Mouse (Mus musculus) hindbrain, embryonic 15.5 days (tissue): Measurements from ENCODE around the gene Gpt2. TPM values are rescaled to one million over a fixed set of nuclear protein-coding genes. Genes with fewer than 3 reads are reported as not detected.
A peak's percentile ranks its signal among the peaks of the same experiment; 100 is the strongest.

Experiments used
- ATAC-seq: fragments of 200-750 bp; cut with Nextera tagmentation; 2 replicates; pipeline ENCODE4 v1.8.0; 2017; ENCODE audit warnings: low read depth, moderate number of reproducible peaks, moderate TSS enrichment; ENCODE audit not compliant: low FRiP score
- H3K27ac ChIP-seq: fragments of 300-500 bp; sonication (generic); replicated peaks from 2 replicates; pipeline ENCODE4 v1.5.1; 2015; ENCODE audit warnings: mild to moderate bottlenecking, inconsistent platforms
- H3K27me3 ChIP-seq: fragments of 300-500 bp; sonication (generic); 2 replicates; pipeline ENCODE4 v1.6.1; 2015; ENCODE audit warnings: control low read depth, inconsistent platforms
- H3K36me3 ChIP-seq: fragments of 300-500 bp; sonication (generic); 2 replicates; pipeline ENCODE4 v1.6.1; 2015; ENCODE audit warnings: control low read depth, inconsistent platforms
- H3K4me1 ChIP-seq: fragments of 300-500 bp; sonication (generic); replicated peaks from 2 replicates; pipeline ENCODE4 v1.6.1; 2015; ENCODE audit warnings: control low read depth, inconsistent platforms
- H3K4me2 ChIP-seq: fragments of 300-500 bp; sonication (generic); 2 replicates; pipeline ENCODE4 v1.6.1; 2015; ENCODE audit warnings: moderate library complexity, mild to moderate bottlenecking, inconsistent platforms
- H3K4me3 ChIP-seq: fragments of 300-500 bp; sonication (generic); 2 replicates; pipeline ENCODE4 v1.5.1; 2015; ENCODE audit warnings: mild to moderate bottlenecking, inconsistent platforms
- H3K9ac ChIP-seq: fragments of 300-500 bp; sonication (generic); 2 replicates; pipeline ENCODE4 v1.6.1; 2015; ENCODE audit warnings: inconsistent platforms
- H3K9me3 ChIP-seq: fragments of 300-500 bp; sonication (generic); 2 replicates; pipeline ENCODE4 v1.6.1; 2016; ENCODE audit warnings: control low read depth, inconsistent platforms
- WGBS: fragments of 180-500 bp; shearing (Covaris S2); methylation state at CpG from one replicate; pipeline ENCODE4 v1.1.7; 2015; 5-methylcytosine and 5-hydroxymethylcytosine counted together
- polyA plus RNA-seq: library from polyadenylated mRNA; unstranded; fragments of >200 nt; fragmentation: Nextera tagmentation; extraction: Ambion mirVana; gene quantifications from 2 replicates; pipeline ENCODE4 v1.2.1, GENCODE M21; 2015

Gene Gpt2
- polyA plus RNA-seq, 1 experiment from 2014 or later, result 60.1 TPM

DNA sequence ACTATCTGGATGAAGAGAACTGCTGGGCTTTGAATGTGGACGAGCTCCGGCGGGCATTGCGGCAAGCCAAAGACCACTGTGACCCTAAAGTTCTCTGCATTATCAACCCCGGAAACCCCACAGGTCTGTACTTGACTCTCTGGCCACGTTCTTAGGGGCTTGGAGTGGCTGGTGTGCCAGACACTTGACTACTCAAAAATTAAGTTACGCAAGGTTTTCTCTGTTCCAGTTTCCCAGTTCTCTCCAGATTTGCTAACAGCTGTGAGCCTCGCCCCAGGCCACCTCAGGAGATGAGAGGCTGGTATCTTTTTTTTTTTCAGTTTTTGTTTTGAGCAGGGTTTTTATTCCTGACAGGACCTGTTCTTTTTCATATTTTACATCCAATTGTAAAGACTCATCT is 19.9 kb downstream of the Gpt2 start:
- H3K27me3 ChIP-seq, result no peaks in the 10 kb centered on the region
- H3K4me1 ChIP-seq, result 0 out of 2 replicates have a peak, but pooled peaks cover 4% of the 10 kb centered on the region
- H3K27ac ChIP-seq, result peak overlapping the region; percentile 43; the same call in 1 of the 2 replicates
- no peak for ATAC-seq
- no peak overlapping the region for H3K4me2 ChIP-seq
- H3K9me3 ChIP-seq, result no peaks in the 10 kb centered on the region
- H3K4me3 ChIP-seq, result no peak overlapping the region
- H3K36me3 ChIP-seq, result peaks cover 77% of the 10 kb centered on the region
- no peak overlapping the region for H3K9ac ChIP-seq
- 91% methylated on average over 8 of the region's 8 CpGs for WGBS

DNA sequence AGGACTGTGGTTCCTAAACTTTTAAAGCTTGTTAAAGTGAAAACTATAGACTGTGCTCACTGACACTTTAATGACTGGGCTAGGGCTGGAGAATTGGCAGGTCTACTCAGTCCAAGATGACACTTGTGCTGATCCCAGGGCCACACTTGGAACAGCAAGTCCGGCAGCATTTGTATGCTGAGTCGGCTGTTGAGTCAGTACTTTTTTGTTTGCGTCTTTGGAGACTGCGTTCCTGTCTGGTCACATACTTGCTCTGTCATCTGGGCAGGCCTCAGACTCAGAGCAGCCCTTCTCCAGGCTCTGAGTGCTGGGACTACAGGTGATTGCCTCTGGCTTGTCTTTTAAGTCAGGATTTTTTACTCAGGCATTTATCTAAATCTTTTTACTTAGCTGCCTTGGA is 20.9 kb downstream of the Gpt2 start:
- Histone ChIP-seq H3K9me3 (no peaks in the 10 kb centered on the region), H3K4me1 (0 out of 2 replicates have a peak, but pooled peaks cover 4% of the 10 kb centered on the region), H3K27me3 (no peaks in the 10 kb centered on the region), H3K36me3 (peaks cover 76% of the 10 kb centered on the region), H3K4me3 (no peak overlapping the region), H3K9ac (no peak overlapping the region), H3K4me2 (no peak overlapping the region), H3K27ac (peak overlapping the region; percentile 43)
- no peak for ATAC-seq
- 65% methylated on average over 4 of the region's 4 CpGs for WGBS

DNA sequence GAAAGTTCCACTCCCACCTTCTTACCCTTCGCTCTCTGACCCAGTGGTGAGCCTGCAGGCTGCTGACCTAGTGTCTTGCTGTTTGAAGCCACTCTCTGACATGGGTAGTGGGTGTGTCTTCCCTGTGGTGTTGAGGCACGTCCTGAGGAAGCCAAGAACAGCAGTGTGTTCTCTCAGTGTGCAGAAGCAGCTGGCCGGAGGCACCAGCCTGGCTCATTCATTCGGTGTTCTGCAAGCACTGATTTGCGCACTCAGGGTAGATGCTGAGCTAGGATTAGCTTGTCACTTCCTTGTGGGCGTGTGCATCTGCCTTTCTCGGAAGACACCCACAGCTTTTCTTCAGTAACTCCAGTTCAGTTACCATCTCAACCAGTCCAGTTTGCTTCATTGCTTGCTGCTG is 23.0 kb downstream of the Gpt2 start:
- 77% methylated on average over 7 of the region's 7 CpGs for WGBS
- peaks cover 75% of the 10 kb centered on the region for H3K36me3 ChIP-seq

DNA sequence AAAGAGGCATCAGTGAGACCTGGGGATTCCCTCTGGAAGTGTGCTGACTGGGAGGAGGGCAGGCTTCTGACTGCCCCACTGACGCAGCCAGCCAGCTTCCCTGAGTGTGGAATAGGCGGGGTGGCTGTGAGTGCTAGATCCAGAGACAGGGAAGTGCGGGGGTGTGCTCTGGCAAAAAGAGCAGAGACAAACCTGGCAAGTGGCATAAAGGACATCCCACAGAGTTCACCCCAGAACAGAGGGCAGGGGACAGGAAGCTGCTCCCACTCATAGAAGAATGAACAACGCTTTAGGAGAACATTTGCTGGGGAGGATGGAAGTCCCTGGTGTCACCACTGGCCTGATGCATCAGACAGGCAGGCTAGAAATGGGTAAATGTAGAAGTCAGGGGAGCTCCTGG is 25.0 kb downstream of the Gpt2 start:
- H3K4me1 ChIP-seq, result 0 out of 2 replicates have a peak, but pooled peaks cover under 1% of the 10 kb centered on the region
- 79% methylated on average over 4 of the region's 4 CpGs for WGBS
- no peaks in the 10 kb centered on the region for H3K27me3 ChIP-seq
- no peak for ATAC-seq
- no peak overlapping the region for H3K27ac ChIP-seq
- H3K9me3 ChIP-seq, result no peaks in the 10 kb centered on the region
- H3K4me2 ChIP-seq, result no peak overlapping the region
- no peak overlapping the region for H3K9ac ChIP-seq
- peaks cover 78% of the 10 kb centered on the region for H3K36me3 ChIP-seq
- no peak overlapping the region for H3K4me3 ChIP-seq

More for the DNA sequence above, 23.0 kb downstream of the Gpt2 start:
- no peak overlapping the region for H3K9ac ChIP-seq
- ATAC-seq, result no peak
- H3K4me2 ChIP-seq, result no peak overlapping the region
- no peak overlapping the region for H3K4me3 ChIP-seq
- H3K4me1 ChIP-seq, result 0 out of 2 replicates have a peak, but pooled peaks cover 4% of the 10 kb centered on the region
- no peaks in the 10 kb centered on the region for H3K9me3 ChIP-seq
- H3K27ac ChIP-seq, result no peak overlapping the region
- no peaks in the 10 kb centered on the region for H3K27me3 ChIP-seq

DNA sequence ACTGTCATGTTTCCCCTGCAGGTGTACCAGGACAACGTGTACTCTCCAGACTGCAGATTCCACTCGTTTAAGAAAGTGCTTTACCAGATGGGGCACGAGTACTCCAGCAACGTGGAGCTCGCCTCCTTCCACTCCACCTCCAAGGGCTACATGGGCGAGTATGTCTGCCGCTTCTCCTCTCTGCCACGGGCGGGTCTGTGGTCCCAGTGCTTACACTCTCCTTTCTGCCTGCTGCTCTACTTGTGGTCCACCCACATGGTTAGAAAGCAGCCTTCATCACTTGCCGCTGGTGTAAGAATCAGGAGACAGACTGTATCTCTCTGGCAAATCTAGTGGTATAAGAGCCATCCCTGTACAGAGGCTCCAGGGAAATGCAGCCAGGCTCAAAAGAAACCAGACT is 25.6 kb downstream of the Gpt2 start:
- H3K36me3 ChIP-seq, result peaks cover 81% of the 10 kb centered on the region
- H3K27me3 ChIP-seq, result no peaks in the 10 kb centered on the region
- H3K4me2 ChIP-seq, result no peak overlapping the region
- H3K9me3 ChIP-seq, result no peaks in the 10 kb centered on the region
- H3K27ac ChIP-seq, result no peak overlapping the region
- H3K4me3 ChIP-seq, result no peak overlapping the region
- no peaks in the 10 kb centered on the region for H3K4me1 ChIP-seq
- no peak overlapping the region for H3K9ac ChIP-seq
- ATAC-seq, result no peak
- WGBS, result 93% methylated on average over 10 of the region's 10 CpGs

DNA sequence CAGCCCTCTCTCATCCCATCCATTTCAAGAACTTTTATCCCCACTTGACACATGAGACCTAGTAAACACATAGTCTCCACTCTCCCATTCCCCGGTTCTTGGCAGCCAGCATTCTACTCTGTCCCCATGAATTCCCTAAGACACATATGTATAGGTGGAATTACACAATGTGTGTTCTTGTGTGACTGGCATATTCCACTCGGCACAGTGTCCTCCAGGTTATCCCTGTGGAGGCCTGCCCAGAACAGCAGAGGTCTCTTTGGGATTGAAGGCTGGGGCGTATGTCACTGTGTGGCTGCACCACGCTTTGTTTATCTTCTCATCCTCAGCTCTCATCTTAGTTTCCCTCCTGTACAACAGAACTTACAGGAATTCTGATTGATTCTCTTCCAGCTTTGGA is 28.2 kb downstream of the Gpt2 start:
- no peak overlapping the region for H3K4me3 ChIP-seq
- peaks cover 80% of the 10 kb centered on the region for H3K36me3 ChIP-seq
- H3K27me3 ChIP-seq, result no peaks in the 10 kb centered on the region
- ATAC-seq, result no peak
- WGBS, result 95% methylated on average over 4 of the region's 4 CpGs
- H3K27ac ChIP-seq, result no peak overlapping the region
- no peak overlapping the region for H3K4me2 ChIP-seq
- H3K4me1 ChIP-seq, result no peaks in the 10 kb centered on the region
- H3K9ac ChIP-seq, result no peak overlapping the region
- no peaks in the 10 kb centered on the region for H3K9me3 ChIP-seq

DNA sequence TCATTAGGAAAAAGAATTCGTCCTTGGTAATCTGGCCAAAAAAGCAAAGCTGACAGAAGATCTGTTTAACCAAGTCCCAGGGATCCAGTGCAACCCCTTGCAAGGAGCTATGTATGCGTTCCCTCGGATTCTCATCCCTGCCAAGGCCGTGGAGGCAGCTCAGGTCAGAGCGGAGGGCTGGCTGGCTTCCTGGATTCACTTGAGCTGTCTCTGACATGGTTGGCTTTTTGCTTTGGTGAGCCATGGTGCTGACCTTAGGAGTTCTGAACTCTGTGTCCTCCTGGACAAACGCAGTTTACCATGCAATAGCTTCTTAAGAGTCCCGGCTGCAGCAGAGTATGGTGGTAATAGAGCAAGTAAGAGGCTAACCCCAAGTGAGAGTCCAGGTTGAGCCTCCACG is 29.0 kb downstream of the Gpt2 start:
- ATAC-seq, result no peak
- Histone ChIP-seq H3K36me3 (peaks cover 76% of the 10 kb centered on the region), H3K27me3 (no peaks in the 10 kb centered on the region), H3K9me3 (no peaks in the 10 kb centered on the region), H3K4me2 (no peak overlapping the region), H3K4me1 (no peaks in the 10 kb centered on the region), H3K4me3 (no peak overlapping the region), H3K27ac (no peak overlapping the region), H3K9ac (no peak overlapping the region)
- 94% methylated on average over 8 of the region's 8 CpGs for WGBS

DNA sequence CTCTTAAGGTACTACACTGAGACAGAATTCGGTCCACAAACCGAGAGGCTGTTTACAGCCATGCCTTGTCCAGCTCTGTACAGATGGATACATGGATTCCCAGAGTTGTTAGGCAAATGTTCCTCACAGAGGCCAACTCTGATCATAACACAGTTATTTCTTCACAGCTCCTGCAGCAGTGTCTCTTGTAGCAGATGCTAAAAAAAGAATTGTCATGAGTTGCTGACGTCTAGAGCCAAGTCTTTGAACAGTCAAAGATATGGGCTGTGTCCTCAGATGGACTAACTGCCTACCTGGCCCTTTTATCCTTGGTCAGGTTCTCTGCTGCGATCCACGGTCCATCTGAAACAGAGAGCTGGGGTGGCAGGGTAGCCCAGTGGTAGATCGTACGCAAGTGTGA is 31.7 kb downstream of the Gpt2 start:
- H3K4me1 ChIP-seq, result no peaks in the 10 kb centered on the region
- no peak overlapping the region for H3K4me2 ChIP-seq
- ATAC-seq, result no peak
- H3K27me3 ChIP-seq, result no peaks in the 10 kb centered on the region
- H3K9ac ChIP-seq, result no peak overlapping the region
- H3K27ac ChIP-seq, result no peak overlapping the region
- H3K9me3 ChIP-seq, result no peaks in the 10 kb centered on the region
- H3K36me3 ChIP-seq, result peaks cover 61% of the 10 kb centered on the region
- 96% methylated on average over 7 of the region's 7 CpGs for WGBS
- H3K4me3 ChIP-seq, result no peak overlapping the region

DNA sequence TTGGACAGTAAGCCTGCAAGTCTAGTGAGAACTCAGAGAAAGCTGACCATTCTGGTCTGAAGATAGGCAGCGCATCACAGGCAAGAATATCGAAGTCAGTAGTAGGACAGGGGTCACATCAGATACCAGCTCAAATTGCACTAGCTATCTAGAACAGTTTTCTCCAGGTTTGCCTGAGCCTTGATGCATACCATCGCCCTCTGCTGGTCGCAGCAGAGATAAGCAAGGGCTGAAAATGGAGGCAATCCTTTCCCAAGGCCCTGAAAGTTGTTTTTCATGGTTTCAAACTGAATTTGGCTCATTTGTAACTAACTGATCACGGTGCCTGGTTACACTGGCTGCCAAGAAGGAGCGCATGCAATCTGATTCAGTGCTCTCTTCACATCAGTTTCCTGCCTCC is 33.7 kb downstream of the Gpt2 start:
- Histone ChIP-seq H3K4me3 (no peak overlapping the region), H3K9me3 (no peaks in the 10 kb centered on the region), H3K4me1 (no peaks in the 10 kb centered on the region), H3K36me3 (peaks cover 45% of the 10 kb centered on the region), H3K9ac (no peak overlapping the region), H3K27me3 (no peaks in the 10 kb centered on the region), H3K4me2 (no peak overlapping the region), H3K27ac (no peak overlapping the region)
- WGBS, result 37% methylated on average over 6 of the region's 6 CpGs
- ATAC-seq, result no peak

DNA sequence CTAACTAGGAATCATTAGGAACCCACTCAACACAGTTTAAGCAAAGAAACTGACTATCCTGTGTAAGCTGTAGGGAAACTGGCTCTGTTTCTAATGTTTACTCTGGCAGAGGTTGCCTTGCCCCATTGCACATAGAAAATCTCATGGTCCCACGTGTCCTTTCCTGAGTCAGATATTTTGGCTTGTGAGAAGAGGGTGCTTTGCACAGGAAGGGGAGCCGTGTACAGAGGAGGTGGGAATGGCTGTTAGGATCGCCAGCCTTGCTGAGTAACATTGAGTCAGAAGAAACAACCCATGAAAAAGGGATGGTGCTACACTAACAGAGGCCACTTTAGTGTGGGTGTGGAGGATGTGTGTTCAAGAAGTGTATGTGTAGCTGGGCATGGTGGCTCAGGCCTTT is 36.6 kb downstream of the Gpt2 start:
- Histone ChIP-seq H3K4me3 (no peak overlapping the region), H3K9me3 (no peaks in the 10 kb centered on the region), H3K36me3 (peaks cover 18% of the 10 kb centered on the region), H3K27me3 (no peaks in the 10 kb centered on the region), H3K4me2 (no peak overlapping the region), H3K9ac (no peak overlapping the region), H3K27ac (no peak overlapping the region), H3K4me1 (no peaks in the 10 kb centered on the region)
- WGBS, result 76% methylated on average over 3 of the region's 3 CpGs
- ATAC-seq, result no peak

DNA sequence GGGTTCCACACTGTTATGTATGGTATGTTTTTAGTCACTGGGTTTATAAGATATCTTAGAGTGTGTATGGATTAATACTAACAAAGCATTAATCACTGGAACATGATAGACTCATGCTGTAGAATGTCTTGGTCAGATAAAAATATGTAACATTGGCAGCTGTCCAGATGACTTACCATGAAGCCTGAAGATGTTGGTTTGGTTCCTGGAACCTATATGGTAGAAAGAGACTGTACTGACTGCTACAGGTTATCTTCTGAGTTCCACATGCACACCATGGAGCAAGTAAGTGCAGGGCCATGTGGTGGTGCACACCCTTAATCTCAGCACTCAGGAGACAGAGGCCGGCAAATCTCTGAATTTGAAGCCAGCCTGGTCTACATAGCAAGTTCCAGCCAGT is 38.3 kb downstream of the Gpt2 start:
- Histone ChIP-seq H3K4me3 (no peak overlapping the region), H3K9me3 (no peaks in the 10 kb centered on the region), H3K27me3 (no peaks in the 10 kb centered on the region), H3K4me2 (no peak overlapping the region), H3K36me3 (peaks cover 16% of the 10 kb centered on the region), H3K9ac (no peak overlapping the region), H3K4me1 (no peaks in the 10 kb centered on the region), H3K27ac (no peak overlapping the region)
- ATAC-seq, result no peak
- WGBS, result 97% methylated on average over 1 of the region's 1 CpGs

DNA sequence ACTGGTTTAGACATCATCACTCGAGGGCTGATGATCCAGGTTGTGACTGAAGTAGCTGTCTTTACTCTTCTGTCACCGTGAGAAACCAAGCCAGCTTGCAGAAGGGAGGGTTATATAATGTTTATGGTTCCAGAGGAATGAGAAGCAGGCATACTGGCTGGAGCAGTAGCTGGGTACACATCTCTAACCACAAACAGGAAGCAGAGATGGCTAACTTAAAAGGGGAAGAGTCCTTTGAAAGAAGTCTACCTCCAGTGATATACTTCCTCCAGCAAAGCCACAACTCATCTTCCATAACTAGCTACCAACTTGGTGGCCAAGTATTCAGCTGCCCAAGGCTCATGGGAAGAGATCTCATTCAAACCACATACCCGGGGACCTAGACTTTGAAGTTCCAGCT is 39.1 kb downstream of the Gpt2 start:
- 91% methylated on average over 3 of the region's 3 CpGs for WGBS
- no peak overlapping the region for H3K4me2 ChIP-seq

DNA sequence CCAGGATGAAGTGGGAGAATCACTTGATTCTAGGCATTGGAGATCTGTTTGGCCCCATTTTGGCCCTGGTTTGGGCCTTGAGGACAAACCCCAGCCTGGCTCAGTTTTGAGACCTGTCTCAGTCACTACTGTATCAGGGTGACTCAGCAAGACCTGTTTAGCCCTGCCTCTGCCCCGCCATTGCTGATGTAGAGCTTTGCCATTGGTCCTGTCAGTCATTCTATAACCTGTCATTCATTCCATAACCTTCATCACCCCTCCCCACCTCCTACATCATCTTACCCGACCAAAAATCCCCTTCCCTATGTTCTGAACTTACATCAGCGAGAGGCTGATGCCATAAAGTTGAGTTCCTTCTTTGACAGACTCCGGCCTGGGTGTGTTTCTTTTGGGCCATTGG is 40.5 kb downstream of the Gpt2 start:
- no peak for ATAC-seq
- no peaks in the 10 kb centered on the region for H3K4me1 ChIP-seq
- H3K27ac ChIP-seq, result no peak overlapping the region
- peaks cover 25% of the 10 kb centered on the region for H3K36me3 ChIP-seq
- H3K9ac ChIP-seq, result no peak overlapping the region
- H3K4me2 ChIP-seq, result no peak overlapping the region
- no peaks in the 10 kb centered on the region for H3K9me3 ChIP-seq
- WGBS, result 87% methylated on average over 4 of the region's 4 CpGs
- no peak overlapping the region for H3K4me3 ChIP-seq
- no peaks in the 10 kb centered on the region for H3K27me3 ChIP-seq

More for the DNA sequence above, 39.1 kb downstream of the Gpt2 start:
- H3K4me1 ChIP-seq, result no peaks in the 10 kb centered on the region
- no peaks in the 10 kb centered on the region for H3K9me3 ChIP-seq
- no peaks in the 10 kb centered on the region for H3K27me3 ChIP-seq
- H3K27ac ChIP-seq, result no peak overlapping the region
- peaks cover 18% of the 10 kb centered on the region for H3K36me3 ChIP-seq
- H3K9ac ChIP-seq, result no peak overlapping the region
- no peak for ATAC-seq
- no peak overlapping the region for H3K4me3 ChIP-seq
